Mouse (Mus musculus) intestine, embryonic 16.5 days (tissue): ENCODE measurements at regions not wholly inside any gene's neighbourhood (a gene's known extent, or its start where the extent isn't known, plus 50 kb on each side); places are given as distances from the start of the nearest gene placed in this dataset.

ENCODE experiments used
- ATAC-seq: fragments of 200-750 bp; cut with Nextera tagmentation; 2 replicates; pipeline ENCODE4 v1.8.0; 2017; ENCODE audit warnings: moderate TSS enrichment, moderate library complexity
- H3K27ac ChIP-seq: fragments of 300-500 bp; sonication (generic); 2 replicates; pipeline ENCODE4 v1.5.1; 2014; ENCODE audit warnings: mild to moderate bottlenecking, low read length
- H3K27me3 ChIP-seq: fragments of 300-500 bp; sonication (generic); replicated peaks from 2 replicates; pipeline ENCODE4 v1.6.1; 2014; ENCODE audit warnings: low read length, control low read depth, mixed read lengths; ENCODE audit not compliant: control insufficient read depth, insufficient read depth
- H3K36me3 ChIP-seq: fragments of 300-500 bp; sonication (generic); 2 replicates; pipeline ENCODE4 v1.6.1; 2014; ENCODE audit warnings: low read length, control low read depth; ENCODE audit not compliant: control insufficient read depth, insufficient read depth
- H3K4me1 ChIP-seq: fragments of 300-500 bp; sonication (generic); 2 replicates; pipeline ENCODE4 v1.6.1; 2014; ENCODE audit warnings: low read length, control low read depth, mixed read lengths; ENCODE audit not compliant: control insufficient read depth, insufficient read depth
- H3K4me2 ChIP-seq: fragments of 300-500 bp; sonication (generic); 2 replicates; pipeline ENCODE4 v1.6.1; 2014; ENCODE audit warnings: low read depth, low read length, control low read depth
- H3K4me3 ChIP-seq: fragments of 300-500 bp; sonication (generic); 2 replicates; pipeline ENCODE4 v1.5.1; 2014; ENCODE audit warnings: mild to moderate bottlenecking, low read length
- H3K9ac ChIP-seq: fragments of 300-500 bp; sonication (generic); 2 replicates; pipeline ENCODE4 v1.6.1; 2014; ENCODE audit warnings: low read depth, low read length
- H3K9me3 ChIP-seq: fragments of 300-500 bp; sonication (generic); 2 replicates; pipeline ENCODE4 v1.6.1; 2016; ENCODE audit warnings: low read length, control low read depth; ENCODE audit not compliant: control insufficient read depth
- WGBS: fragments of 180-500 bp; shearing (Covaris S2); extraction: QIAGEN DNeasy Blood & Tissue Kit; methylation state at CpG from one replicate; pipeline ENCODE4 v1.1.7; 2014; 5-methylcytosine and 5-hydroxymethylcytosine counted together

GRCm38 (mm10) chr6:116767738-116768522 lies 51.2 kb upstream of the Tmem72 start:
- H3K9ac ChIP-seq: no peak overlapping the region
- no peaks in the 10 kb centered on the region for H3K27me3 ChIP-seq
- H3K27ac ChIP-seq: peak overlapping the region; percentile 33; the same call in 1 of the 2 replicates
- no peaks in the 10 kb centered on the region for H3K9me3 ChIP-seq
- 29% methylated on average over 17 of the region's 17 CpGs for WGBS
- H3K36me3 ChIP-seq: no peaks in the 10 kb centered on the region
- H3K4me2 ChIP-seq: no peak overlapping the region
- ATAC-seq: peak; percentile 60
- no peak overlapping the region for H3K4me3 ChIP-seq
- H3K4me1 ChIP-seq: 0 out of 2 replicates have a peak, but pooled peaks cover 4% of the 10 kb centered on the region

DNA sequence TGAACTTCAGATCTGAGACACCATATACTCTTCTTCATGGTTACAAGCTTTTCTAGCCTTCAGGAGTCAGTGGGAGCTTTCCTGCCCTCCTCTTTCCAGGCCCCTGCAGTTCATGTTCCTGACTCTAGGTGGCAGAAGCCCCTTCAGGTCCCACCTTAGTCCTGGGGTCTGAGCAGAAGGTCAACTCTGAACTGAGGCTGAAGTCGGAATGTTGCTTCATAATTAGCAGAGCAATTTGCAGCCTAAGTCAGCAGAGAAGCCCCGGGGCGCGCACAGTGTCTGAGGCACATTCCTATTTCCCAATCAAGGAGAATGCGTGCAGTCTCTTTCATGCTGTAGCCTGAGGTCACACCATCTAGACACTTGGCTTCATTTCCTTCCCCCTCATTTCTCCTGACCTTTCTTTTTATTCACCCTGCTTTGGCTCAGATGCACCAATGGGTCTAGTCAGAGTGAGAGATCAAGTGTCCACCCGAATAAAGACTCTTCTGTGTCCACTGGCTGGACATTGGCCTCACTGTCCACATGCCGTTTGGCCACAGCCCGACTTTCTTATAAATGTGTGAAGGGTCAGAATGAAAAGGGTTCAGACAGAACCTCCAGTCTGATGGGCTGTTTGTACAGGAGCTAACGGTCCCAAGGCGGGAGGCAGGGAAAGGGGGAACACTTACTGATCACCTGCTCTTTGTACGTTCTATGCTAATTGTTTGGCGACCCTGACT lies 58.4 kb upstream of the Tmem72 start:
- H3K4me2 ChIP-seq: no peak overlapping the region
- H3K9ac ChIP-seq: no peak overlapping the region
- no peaks in the 10 kb centered on the region for H3K9me3 ChIP-seq
- no peaks in the 10 kb centered on the region for H3K4me1 ChIP-seq
- H3K27ac ChIP-seq: no peak overlapping the region
- no peak for ATAC-seq
- H3K27me3 ChIP-seq: no peaks in the 10 kb centered on the region
- no peak overlapping the region for H3K4me3 ChIP-seq
- 81% methylated on average over 12 of the region's 12 CpGs for WGBS
- no peaks in the 10 kb centered on the region for H3K36me3 ChIP-seq

- Histone ChIP-seq H3K36me3 (no peaks in the 10 kb centered on the region), H3K27me3 (no peaks in the 10 kb centered on the region), H3K9me3 (no peaks in the 10 kb centered on the region), H3K4me2 (no peak overlapping the region), H3K4me3 (no peak overlapping the region), H3K27ac (no peak overlapping the region), H3K4me1 (no peaks in the 10 kb centered on the region), H3K9ac (no peak overlapping the region)
- WGBS: 69% methylated on average over 3 of the region's 3 CpGs
- ATAC-seq: no peak
Observed at GRCm38 (mm10) chr6:116786553-116787335, 70.0 kb upstream of the Tmem72 start.

DNA sequence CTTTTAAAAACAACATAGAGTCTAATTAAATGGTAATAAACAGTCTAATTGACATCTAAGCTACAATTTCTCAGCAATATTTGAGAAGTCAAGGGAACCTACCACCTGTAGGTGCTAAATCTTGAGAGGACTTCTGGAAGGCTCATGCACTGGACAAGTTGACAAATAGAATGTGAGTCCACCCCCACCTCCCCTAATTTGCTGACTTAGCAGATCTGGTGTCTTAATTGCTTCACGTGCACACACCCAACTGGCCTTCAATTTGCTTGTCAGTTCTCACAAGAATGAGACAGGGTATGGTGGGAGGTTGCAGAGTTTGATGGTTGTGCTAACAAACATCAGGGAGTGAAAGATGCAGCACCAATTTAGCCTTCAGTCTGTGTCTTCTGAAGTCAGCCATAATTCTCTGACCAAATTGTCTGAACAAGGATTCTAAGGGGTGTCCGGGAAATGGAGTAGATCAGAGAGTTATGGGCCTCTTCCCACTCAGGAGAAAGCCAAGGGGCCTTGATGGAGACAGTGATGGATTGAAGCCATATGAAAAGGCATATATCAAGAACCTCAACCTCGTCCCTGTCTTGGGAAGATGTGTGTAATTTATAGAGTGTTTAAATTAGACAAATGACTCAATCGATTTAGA lies 76.7 kb upstream of the Tmem72 start:
- H3K4me1 ChIP-seq: no peaks in the 10 kb centered on the region
- H3K36me3 ChIP-seq: no peaks in the 10 kb centered on the region
- H3K9ac ChIP-seq: no peak overlapping the region
- no peak overlapping the region for H3K4me3 ChIP-seq
- no peaks in the 10 kb centered on the region for H3K9me3 ChIP-seq
- WGBS: 42% methylated on average over 4 of the region's 4 CpGs
- peak; percentile 79 for ATAC-seq
- no peak overlapping the region for H3K4me2 ChIP-seq
- H3K27ac ChIP-seq: no peak overlapping the region
- H3K27me3 ChIP-seq: no peaks in the 10 kb centered on the region

GRCm38 (mm10) chr6:116793961-116794336 lies 77.2 kb upstream of the Tmem72 start:
- peak; percentile 79 for ATAC-seq
- Histone ChIP-seq H3K4me2 (no peak overlapping the region), H3K9me3 (no peaks in the 10 kb centered on the region), H3K27me3 (no peaks in the 10 kb centered on the region), H3K9ac (no peak overlapping the region), H3K4me1 (no peaks in the 10 kb centered on the region), H3K4me3 (no peak overlapping the region), H3K36me3 (no peaks in the 10 kb centered on the region), H3K27ac (no peak overlapping the region)
- WGBS: 33% methylated on average over 9 of the region's 9 CpGs

GRCm38 (mm10) chr6:116821215-116821912 lies 104.7 kb upstream of the Tmem72 start:
- ATAC-seq: peak; percentile 71
- Histone ChIP-seq H3K27me3 (no peaks in the 10 kb centered on the region), H3K4me1 (peaks cover 8% of the 10 kb centered on the region), H3K36me3 (no peaks in the 10 kb centered on the region), H3K27ac (peak overlapping the region; percentile 58), H3K9ac (no peak overlapping the region), H3K4me3 (no peak overlapping the region), H3K4me2 (no peak overlapping the region), H3K9me3 (no peaks in the 10 kb centered on the region)
- WGBS: 40% methylated on average over 12 of the region's 12 CpGs

DNA sequence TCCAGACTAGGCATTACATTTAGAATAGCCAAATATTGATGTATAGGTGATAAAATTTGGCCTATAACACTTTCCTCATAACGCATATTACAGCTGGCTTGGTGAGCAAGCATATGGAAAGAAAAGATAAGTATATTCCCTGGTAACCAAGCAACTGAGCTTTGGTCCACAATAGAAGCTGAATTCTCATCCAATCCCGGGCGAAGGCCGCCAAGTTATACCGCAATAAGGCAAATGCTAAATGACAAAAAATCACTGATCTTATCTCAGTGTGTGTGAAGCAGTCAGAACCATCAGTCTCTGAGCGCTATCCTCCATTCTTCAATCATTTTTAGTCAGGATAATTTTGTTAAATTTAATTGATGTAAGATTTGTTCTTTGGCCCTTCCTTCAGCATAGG lies 105.9 kb upstream of the Tmem72 start:
- H3K36me3 ChIP-seq: no peaks in the 10 kb centered on the region
- whole genome bisulfite sequencing: 90% methylated on average over 6 of the region's 6 CpGs
- no peak overlapping the region for H3K4me2 ChIP-seq
- no peak overlapping the region for H3K27ac ChIP-seq
- peaks cover 11% of the 10 kb centered on the region for H3K4me1 ChIP-seq
- no peaks in the 10 kb centered on the region for H3K9me3 ChIP-seq
- ATAC-seq: no peak
- no peak overlapping the region for H3K4me3 ChIP-seq
- no peak overlapping the region for H3K9ac ChIP-seq
- H3K27me3 ChIP-seq: no peaks in the 10 kb centered on the region

DNA sequence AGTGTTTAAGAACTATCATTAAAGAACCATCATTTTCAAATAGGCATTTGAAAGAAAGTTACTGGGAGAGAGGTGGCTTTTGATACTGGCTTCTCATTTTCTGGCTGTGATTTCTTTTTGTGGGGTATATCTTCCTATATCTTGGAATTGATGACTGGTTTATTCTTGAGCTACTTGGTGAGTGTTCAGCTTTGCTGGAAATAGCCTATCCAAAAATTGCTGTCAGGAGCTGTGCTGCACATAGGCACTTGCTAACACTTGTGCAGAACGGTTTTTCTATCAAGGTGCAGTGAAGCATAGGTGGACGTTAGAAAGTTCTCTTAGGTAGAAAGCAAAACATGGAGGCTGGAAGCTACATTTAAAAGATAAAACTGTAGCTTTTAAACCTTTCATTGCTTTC lies 108.9 kb upstream of the Tmem72 start:
- ATAC-seq: no peak
- H3K27ac ChIP-seq: no peak overlapping the region
- H3K4me2 ChIP-seq: no peak overlapping the region
- no peaks in the 10 kb centered on the region for H3K36me3 ChIP-seq
- 80% methylated on average over 2 of the region's 2 CpGs for WGBS
- H3K9ac ChIP-seq: no peak overlapping the region
- no peaks in the 10 kb centered on the region for H3K27me3 ChIP-seq
- peaks cover 14% of the 10 kb centered on the region for H3K4me1 ChIP-seq
- no peak overlapping the region for H3K4me3 ChIP-seq
- H3K9me3 ChIP-seq: no peaks in the 10 kb centered on the region
